Mouse (Mus musculus): Measurements from ENCODE around the gene Pprc1.

The Pprc1 gene

GRCm38 (mm10) chr19:46091641-46092040 is 47.0 kb downstream of the Pprc1 start:
- in situ Hi-C loops (cut with MboI; ENCODE audit: low pct_unique_long_range_greater_than_20kb in 1 of 2, low sequenced_read_pairs in 2 of 2, unreplicated experiment in 1 of 2), result no loop called here

- in situ Hi-C loops (cut with MboI; ENCODE audit: low pct_unique_long_range_greater_than_20kb in 1 of 2, low sequenced_read_pairs in 2 of 2, unreplicated experiment in 1 of 2), result no loop called here
Measured at GRCm38 (mm10) chr19:46094144-46094543, 49.5 kb downstream of the Pprc1 start.

- in situ Hi-C loops (cut with MboI; ENCODE audit: low pct_unique_long_range_greater_than_20kb in 1 of 2, low sequenced_read_pairs in 2 of 2, unreplicated experiment in 1 of 2), result no loop called here
Measured at GRCm38 (mm10) chr19:46095291-46095690, 50.6 kb downstream of the Pprc1 start.

- in situ Hi-C loops (cut with MboI; ENCODE audit: low pct_unique_long_range_greater_than_20kb in 1 of 2, low sequenced_read_pairs in 2 of 2, unreplicated experiment in 1 of 2), result no loop called here
Measured at GRCm38 (mm10) chr19:46096396-46096795, 51.7 kb downstream of the Pprc1 start.

- in situ Hi-C loops (cut with MboI; ENCODE audit: low pct_unique_long_range_greater_than_20kb in 1 of 2, low sequenced_read_pairs in 2 of 2, unreplicated experiment in 1 of 2), result no loop called here
Measured at GRCm38 (mm10) chr19:46099561-46099960, 54.9 kb downstream of the Pprc1 start.

GRCm38 (mm10) chr19:46103437-46104186 is 58.9 kb downstream of the Pprc1 start:
- in situ Hi-C loops (cut with MboI; ENCODE audit: low pct_unique_long_range_greater_than_20kb in 1 of 2, low sequenced_read_pairs in 2 of 2, unreplicated experiment in 1 of 2), result no loop called here

- in situ Hi-C loops (cut with MboI; ENCODE audit: low pct_unique_long_range_greater_than_20kb in 1 of 2, low sequenced_read_pairs in 2 of 2, unreplicated experiment in 1 of 2), result no loop called here
Measured at GRCm38 (mm10) chr19:46104187-46104557, 59.5 kb downstream of the Pprc1 start.

- in situ Hi-C loops (cut with MboI; ENCODE audit: low pct_unique_long_range_greater_than_20kb in 1 of 2, low sequenced_read_pairs in 2 of 2, unreplicated experiment in 1 of 2), result no loop called here
Measured at GRCm38 (mm10) chr19:46110214-46110613, 65.5 kb downstream of the Pprc1 start.

GRCm38 (mm10) chr19:46110781-46111180 is 66.1 kb downstream of the Pprc1 start:
- in situ Hi-C loops (cut with MboI; ENCODE audit: low pct_unique_long_range_greater_than_20kb in 1 of 2, low sequenced_read_pairs in 2 of 2, unreplicated experiment in 1 of 2), result no loop called here

- in situ Hi-C loops (cut with MboI; ENCODE audit: low pct_unique_long_range_greater_than_20kb in 1 of 2, low sequenced_read_pairs in 2 of 2, unreplicated experiment in 1 of 2), result no loop called here
Measured at GRCm38 (mm10) chr19:46114617-46115016, 69.9 kb downstream of the Pprc1 start.

GRCm38 (mm10) chr19:46119458-46119857 is 74.8 kb downstream of the Pprc1 start:
- in situ Hi-C loops (cut with MboI; ENCODE audit: low pct_unique_long_range_greater_than_20kb in 1 of 2, low sequenced_read_pairs in 2 of 2, unreplicated experiment in 1 of 2), result no loop called here

- in situ Hi-C loops (cut with MboI; ENCODE audit: low pct_unique_long_range_greater_than_20kb in 1 of 2, low sequenced_read_pairs in 2 of 2, unreplicated experiment in 1 of 2), result no loop called here
Measured at GRCm38 (mm10) chr19:46120872-46121271, 76.2 kb downstream of the Pprc1 start.

All from mouse embryonic stem cell (cell line).